Mouse (Mus musculus): ENCODE data around the gene Wars.
"Not testable (repeated sequence)": the region's sequence is repeated elsewhere in the genome, so short reads cannot be mapped to it uniquely, and the experiment has no call there.

Wars gene

GRCm38 (mm10) chr12:108852822-108853221, 41.2 kb downstream of the Wars start:
- DNase-seq: no peak

GRCm38 (mm10) chr12:108850886-108851285, 43.1 kb downstream of the Wars start:
- DNase-seq: no peak

- no peak for DNase-seq
Observed at GRCm38 (mm10) chr12:108850129-108850528, 43.8 kb downstream of the Wars start.

GRCm38 (mm10) chr12:108849488-108850022, 44.4 kb downstream of the Wars start:
- DNase-seq: no peak

- DNase-seq: not testable (repeated sequence)
Observed at GRCm38 (mm10) chr12:108848033-108848432, 45.9 kb downstream of the Wars start.

DNA sequence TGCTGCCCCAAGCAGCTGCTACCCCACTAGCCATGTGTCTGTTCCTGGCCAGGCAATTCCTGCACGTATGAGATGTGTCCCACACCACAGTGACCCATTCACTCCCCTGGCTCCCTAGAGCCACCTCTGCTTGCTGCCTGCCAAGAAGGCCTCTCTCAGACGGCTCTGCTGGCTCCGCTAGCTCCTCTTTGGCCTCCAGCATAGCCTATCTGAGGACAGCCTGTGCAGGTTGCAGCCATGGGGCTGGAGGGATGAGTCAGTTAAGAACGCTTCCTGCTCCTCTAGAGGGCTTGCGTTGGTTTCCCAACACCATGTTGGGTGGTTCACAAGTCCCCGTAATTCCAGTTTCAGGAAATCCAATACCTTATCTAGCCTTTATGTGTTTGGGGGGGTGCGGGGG, 51.3 kb downstream of the Wars start:
- DNase-seq: no peak

GRCm38 (mm10) chr12:108841181-108841580, 52.8 kb downstream of the Wars start:
- DNase-seq: no peak

- no peak for DNase-seq
Observed at GRCm38 (mm10) chr12:108836722-108837121, 57.3 kb downstream of the Wars start.

GRCm38 (mm10) chr12:108835840-108836409, 58.0 kb downstream of the Wars start, which contains the start of the genes Slc25a29 and Slc25a47:
TSS of gene Slc25a29 (minus strand) at chr12:108835883.
TSS of gene Slc25a47 (plus strand) at chr12:108836046.
- DNase-seq: peak; percentile 97

GRCm38 (mm10) chr12:108835208-108835839, 58.6 kb downstream of the Wars start:
- no peak for DNase-seq

- peak; percentile 43 for DNase-seq
Observed at GRCm38 (mm10) chr12:108834786-108835185, 59.2 kb downstream of the Wars start.

DNA sequence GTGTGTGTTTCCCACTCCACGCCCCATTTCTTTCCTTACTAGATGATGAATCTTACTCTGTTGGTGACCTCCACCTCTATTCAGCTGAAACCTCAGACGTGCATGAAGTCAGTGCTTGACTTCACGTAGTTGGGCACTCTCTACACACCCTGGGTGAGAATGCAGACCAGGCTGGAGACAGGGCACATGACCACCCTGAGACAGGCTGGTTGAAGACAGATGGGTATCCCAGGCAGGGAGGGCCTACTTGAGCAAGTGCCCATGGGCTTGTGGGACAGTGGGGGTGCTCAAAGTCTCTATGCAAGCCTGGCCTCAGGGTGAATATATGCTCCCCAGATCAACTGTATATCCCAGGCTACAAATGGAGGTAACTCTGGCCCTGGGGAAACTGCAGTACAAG, 59.6 kb downstream of the Wars start:
- DNase-seq: no peak

GRCm38 (mm10) chr12:108833408-108833807, 60.6 kb downstream of the Wars start:
- DNase-seq: no peak

GRCm38 (mm10) chr12:108832851-108833250, 61.1 kb downstream of the Wars start:
- DNase-seq: peak; percentile 70

DNA sequence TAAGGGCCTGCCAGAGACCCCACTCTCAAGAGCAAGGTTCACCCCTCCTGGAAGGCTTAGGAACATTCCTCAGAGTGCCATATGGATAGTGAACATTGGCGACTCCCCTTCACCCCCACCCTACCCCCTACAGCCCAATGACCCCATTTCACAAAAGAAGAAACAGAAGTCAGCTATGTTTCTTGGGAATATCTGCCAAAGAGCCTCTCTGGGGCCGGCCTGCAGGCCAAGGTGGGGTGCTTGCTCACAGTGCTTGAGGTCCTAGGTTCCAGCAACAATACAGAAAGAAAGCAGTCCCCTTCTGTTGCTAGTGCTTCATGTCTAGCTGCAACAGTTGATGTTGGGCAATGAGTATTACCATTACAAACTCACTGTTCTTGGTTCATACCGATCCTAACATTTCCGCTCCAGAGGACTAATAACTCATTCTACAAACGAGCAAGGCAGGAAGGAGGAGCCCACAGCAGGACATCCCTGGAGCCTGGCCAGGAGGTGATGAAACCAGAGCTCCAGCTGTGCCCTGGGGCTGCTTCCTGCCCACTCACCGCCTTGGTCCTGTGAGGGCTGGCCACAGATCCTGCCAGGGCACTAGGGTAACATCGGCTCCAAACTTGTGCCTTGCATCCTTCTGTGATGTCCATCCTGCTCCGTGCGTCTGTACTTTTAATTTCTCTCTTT, 61.9 kb downstream of the Wars start:
- peak; percentile 65 for DNase-seq

- no peak for DNase-seq
Observed at GRCm38 (mm10) chr12:108830358-108830757, 63.6 kb downstream of the Wars start.

- no peak for DNase-seq
Observed at GRCm38 (mm10) chr12:108829636-108830035, 64.3 kb downstream of the Wars start.

DNA sequence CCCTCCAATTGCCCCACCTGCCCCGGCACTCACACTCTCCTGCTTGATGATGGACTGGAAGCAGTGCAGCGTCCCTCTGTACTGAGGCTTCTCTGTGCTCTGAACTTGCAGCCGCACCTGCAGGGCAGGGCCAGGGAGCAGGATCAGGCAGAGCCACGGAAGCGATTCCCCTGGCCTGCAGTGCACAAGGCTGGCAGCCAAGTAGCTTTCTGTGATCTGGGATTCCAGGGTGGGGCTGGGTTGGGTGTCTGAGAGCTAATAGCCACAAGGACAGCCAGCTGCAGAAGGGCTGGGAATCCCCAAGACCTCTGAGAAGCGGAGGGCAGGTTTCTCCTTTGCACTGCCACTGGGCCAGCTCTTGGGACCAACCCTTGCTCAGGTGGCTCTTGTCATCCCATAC, 66.3 kb downstream of the Wars start:
- DNase-seq: no peak

DNA sequence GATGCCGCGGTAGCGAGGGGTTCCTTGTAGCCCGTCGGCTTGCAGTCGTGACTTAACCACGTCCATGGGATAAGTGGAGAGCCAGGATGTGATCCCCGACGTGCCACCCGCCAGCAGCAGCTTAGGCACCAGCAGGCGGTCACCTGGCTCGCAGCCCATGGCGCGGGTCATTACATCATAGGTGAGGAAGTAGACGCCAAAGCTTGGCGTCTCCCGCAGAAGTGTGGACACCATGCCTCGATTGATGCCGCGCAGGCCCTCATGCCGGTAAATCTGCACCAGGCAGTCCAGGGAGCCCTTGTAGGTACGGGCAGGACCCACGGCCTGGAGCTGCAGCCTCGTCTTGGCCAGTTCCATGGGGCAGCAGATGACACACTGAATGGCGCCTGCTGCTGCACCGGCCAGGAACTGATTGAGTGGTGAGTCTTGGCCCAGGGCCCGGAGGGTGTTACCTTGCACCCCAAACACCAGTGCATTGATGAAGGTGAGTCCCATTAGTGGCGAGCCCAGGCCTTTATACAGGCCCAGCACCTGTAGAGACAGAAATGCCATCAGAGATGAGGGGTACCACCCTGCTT, 66.9 kb downstream of the Wars start:
- DNase-seq: peak; percentile 76

- peak; percentile 85 for DNase-seq
Observed at GRCm38 (mm10) chr12:108826282-108826957, 67.6 kb downstream of the Wars start.

GRCm38 (mm10) chr12:108825561-108826224, 68.3 kb downstream of the Wars start:
- DNase-seq: no peak

GRCm38 (mm10) chr12:108824225-108824874, 69.6 kb downstream of the Wars start:
- no peak for DNase-seq
